Mouse (Mus musculus) thymus, postnatal 36 days (tissue): ENCODE measurements around the gene B4galnt1.

Experiments used
- DNase-seq, 2 experiments: peaks; one replicate each; pipeline ENCODE4 v3.0.0; 2022; ENCODE audit warnings: mixed read lengths in 2 of 2

Gene B4galnt1

DNA sequence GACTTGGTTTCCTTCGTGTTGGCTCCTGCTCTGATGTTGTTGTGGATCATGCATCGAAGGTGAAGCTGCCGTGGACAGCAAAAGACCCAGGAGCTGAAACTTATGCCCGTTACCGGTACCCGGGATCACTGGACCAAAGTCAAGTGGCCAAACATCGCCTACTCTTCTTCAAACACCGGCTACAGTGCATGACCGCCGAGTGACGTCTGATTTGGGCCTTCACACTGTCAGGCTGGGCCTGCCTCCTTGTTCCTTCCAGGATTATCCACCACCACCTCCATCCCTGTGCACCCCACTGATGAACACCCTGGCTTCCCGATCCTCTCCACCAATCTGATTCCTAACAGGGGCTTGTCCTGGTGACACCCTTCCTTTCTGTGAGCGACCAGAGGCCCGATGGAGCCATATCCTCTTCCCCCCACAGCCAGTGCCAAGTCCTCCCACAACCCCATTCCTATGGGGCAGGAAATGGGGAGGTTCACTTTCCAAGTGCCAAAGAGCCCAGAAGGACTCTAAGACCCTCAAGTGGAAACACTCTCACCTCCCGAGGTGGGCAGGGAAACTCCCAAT lies 6.7 kb downstream of the B4galnt1 start:
- DNase-seq: peak in 1 of 2 experiments; percentile 15

DNA sequence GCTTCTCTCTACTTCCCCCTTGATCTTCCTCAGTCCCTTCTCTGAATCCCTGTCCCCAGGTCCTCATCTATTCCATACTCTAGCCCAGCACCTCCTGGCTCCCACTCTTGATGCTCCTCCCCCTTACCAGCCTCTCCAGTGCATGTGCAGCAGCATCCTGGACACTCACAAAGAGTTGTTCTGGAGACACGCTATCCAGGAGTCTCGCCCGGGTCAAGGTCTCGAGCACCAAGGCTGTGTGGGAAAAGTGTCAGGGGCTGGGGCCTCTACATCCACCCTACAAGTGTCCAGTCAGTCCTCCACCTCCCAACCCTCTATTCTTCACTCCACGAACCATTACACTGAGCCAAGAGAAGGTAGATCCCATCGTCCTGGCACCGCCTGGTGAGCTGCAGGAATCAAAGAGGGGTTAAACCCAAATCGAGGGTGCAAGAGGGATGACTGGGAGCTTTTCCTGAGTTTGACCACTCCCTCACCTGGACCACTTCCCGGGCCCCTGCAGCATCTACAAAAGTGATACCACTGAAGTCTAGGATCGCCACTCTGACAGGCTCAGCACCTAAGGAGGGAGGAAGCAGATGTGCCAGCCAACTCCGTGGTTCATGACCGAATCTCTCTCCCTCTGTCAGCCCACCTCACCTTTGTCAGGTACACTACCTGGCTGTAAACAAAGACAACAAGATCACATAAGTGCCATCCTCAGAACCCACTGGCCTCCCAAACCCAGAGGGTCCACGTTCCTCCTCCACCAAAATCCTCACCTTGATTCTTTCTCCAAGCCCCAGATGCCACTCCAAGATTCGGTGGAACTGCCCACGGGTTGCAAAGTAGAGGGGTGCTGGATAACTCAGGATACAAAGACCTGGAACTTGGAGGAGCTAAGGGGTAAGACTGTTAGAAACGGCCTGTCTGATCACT lies 8.4 kb downstream of the B4galnt1 start:
- DNase-seq: peak; percentile 1 to 16

DNA sequence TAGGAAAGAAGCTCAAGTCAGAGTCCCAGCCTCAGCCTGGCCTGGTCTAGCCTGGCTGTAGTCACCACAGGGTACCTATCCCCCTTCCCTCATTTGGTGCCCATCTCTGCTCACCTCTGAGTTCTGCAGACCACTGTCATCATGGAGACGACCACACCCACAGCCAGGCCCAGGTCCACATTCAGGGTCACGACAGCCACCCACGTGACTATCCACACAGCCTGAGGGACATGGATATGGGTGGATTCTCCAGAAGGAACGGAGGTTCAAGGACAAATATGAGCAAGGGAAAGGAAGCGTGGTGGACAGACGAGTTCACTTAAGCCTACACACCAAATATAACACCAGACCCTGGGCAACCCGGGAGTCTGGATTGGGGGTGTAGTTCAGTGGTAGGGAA lies 9.1 kb downstream of the B4galnt1 start:
- peak in 1 of 2 experiments; percentile 11 for DNase-seq

DNA sequence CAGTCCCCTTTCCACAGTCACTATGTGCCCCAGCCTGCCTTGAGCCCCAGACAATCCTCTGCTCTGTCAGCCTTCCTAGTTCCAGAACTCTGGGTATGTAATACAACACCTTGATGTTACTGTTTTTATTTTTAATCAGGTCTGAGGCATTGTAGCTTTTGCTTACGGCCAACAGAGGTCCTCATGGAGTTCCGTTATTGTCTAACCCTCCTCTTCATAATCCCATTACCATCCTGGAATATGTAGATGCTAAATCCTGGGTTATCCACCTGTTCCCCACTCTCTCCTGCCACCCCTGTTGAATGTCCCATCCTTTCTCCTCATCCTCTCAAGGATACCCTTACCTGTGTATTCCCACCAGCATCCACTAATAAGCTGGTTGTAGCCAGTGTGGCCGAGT lies 11.2 kb downstream of the B4galnt1 start:
- DNase-seq: no peak

DNA sequence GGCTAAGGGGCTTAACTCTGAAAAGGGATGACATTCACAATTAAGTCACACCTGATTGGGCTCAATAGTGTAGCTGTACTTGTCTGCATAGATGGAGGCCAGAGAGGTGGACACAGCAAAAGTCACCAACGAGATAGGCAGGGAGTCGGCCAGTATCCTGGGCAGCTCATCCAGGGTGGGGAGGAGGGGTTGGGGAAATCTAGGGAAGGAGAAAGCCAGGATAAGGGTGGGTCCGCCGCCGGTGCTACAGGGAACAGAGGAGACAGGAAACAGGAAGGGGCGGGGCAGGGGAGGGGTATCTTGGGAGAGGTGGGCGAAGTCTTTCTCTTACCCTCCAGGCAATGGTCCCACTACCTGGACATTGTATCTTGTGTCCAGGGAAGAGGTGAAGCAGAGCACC lies 11.7 kb downstream of the B4galnt1 start:
- peak in 1 of 2 experiments; percentile 12 for DNase-seq

DNA sequence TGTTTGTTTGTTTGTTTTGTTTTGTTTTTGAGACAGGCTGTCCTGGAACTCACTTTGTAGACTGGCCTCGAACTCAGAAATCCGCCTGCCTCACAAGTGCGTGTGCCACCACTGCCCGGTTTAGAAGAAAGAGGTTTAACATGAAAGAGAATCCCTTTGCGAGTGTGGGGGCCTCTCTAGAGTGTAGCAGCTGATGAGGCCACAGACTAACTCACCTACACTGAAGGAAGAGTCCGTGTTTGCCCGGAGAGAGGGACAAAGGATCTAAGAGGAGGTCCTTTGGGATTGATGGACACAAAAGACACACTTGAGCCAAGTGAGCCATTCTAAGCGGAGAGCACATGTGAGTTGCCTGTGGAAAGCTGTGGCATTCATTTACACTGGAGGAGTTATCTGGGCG lies 12.2 kb downstream of the B4galnt1 start:
- peak in 1 of 2 experiments; percentile 4 for DNase-seq

DNA sequence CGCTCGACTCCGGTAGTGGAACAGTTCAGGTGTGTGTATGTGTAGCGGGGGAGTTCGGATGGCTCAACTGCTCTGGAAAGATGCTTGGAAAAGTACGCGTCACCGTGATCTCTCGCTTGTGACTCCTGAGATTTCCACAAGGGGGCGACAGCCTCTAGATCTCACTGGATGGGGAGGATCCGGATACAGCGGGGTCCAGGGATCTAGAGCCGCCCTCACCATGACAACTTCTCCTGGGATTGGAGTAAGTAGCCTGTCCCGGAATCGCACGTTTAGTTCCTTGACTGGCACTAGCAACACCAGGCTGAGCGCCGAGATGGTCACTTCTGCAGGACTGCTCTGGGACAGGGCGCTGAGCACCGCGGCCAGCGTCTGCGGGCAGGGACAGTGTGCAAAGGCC lies 12.7 kb downstream of the B4galnt1 start:
- peak; percentile 44 to 54 for DNase-seq

DNA sequence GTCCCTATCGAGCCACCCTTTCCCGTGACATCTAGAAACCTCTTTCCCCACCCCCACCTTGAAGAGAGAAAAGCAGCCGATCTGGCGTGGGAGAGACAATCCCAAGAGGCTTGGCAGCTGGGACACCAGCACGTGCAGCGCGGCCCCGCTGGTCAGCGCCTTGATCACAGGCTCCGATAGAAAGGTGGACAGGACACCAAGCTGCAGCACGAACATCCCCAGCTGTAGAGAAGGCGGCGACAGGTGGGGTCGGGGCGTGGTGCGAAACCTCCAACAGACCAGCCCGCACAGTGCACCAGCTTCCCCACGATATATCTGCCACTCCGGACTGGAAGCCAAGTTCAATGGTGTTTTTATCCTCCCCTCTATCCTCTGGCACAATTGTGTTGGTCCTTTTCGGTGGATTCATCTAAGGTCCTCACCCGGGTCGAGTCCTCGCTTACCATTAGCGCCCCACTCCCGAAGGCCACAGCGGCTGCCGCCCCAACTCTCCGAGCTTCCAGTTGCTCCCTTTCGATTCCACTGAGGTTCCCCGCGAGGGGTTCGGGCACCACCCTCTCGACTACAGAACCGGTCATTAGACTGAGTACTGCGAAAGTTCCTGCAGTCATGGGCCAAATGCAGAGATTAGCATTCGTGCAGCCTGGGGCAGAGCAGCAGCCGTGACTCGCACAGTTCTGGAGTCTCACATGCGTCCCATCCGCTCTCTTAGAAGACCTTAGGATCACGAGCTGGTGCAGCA lies 13.4 kb downstream of the B4galnt1 start:
- peak; percentile 4 to 17 for DNase-seq

DNA sequence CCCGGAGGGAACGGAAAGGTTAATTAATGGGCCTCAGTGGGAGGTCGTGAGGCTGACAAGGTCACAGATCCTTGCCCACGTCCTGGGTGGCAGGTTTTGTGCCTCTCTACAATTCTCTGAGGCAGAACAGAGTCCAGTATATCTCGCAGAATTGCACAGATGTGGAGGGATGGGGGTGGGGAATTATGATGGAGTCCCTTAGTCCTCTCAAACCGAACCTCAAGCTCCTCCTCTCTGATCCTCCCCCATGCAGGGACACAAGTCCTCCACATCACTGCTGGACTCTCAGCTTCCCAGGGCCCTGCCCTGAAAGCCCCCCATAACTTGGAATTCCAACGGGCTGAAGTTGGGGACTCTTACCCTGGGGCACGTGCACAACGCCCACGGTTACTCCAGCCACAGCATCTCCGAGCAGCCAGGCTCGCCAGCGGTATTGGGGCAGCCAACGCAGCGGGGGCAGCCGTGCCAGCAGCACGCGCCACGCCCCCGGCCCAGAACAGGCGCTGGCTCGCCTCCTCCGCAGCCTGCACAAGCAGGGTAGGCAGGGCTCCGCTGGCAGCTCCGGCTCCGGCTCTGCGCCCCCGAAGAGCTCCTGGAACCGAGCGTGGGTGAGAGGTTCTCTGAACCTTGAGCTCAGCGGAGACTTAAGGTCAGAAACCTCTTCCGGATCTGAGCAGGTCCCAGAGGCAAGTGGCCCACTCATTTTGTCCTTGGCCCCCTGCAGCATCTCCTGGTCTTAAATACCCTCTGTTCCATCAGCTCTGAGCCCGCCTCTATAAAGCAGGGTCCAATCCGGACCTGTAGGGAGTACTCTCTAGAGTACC lies 15.1 kb downstream of the B4galnt1 start, which contains the start of gene Slc26a10:
Gene Slc26a10 (minus strand): TSS at position 775 of the 824 bp plus-strand sequence.
- peak; percentile 21 to 49 for DNase-seq

DNA sequence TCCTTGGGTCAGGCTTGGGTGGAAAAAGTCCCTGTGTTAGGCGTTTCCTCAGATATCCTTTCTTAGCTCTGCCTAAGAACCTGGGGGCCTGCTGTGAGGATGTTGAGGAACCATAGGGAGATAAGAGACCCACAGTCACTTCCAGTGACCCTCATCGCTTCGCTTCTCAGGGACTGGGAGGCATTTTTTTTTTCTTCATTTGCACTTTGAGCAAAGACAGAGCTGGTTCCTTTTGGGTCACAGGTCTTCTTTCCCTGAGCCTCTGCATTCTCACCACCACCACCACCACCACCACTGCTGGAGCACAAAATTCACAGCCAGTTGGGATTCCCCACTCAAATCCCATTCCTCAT lies 15.6 kb downstream of the B4galnt1 start:
- DNase-seq: no peak

DNA sequence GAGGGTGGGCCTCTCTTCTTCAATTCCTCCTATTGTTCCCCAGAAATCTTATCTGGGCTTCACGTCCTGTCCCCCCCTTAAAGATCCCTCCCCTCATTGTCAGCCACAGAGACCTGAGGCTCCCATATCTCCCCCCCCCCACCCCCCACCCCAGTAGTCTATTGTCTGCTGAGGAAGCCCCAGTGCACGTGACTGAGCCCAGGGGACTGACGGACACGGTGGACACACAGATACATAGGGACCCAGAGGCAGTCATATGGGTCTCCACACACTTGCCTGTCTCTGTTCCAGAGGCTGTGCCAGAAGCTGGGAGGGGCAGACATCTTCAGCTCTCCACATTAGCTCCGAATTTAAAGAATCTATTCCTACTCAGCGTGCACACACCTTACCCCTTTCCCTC lies 16.5 kb downstream of the B4galnt1 start:
- DNase-seq: no peak

DNA sequence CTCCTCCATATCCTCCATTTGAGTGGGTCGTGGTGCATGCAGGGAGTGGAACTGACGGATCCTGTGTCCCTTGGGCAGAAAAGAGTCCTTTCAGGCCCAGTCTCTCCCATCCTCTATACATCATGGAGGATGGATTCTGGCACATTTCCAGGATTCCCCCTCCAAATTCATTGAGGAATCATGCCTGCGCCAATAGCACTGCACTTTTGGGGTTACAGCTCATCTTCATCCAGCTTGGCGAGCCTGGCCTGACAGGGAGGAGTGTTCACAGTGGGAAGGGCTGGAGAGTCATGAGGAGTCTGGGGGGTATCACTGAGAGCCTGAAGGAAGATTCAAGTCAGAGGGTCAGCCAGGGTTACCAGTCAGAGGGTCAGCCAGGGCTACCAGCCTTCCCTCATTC lies 17.6 kb downstream of the B4galnt1 start:
- DNase-seq: no peak

DNA sequence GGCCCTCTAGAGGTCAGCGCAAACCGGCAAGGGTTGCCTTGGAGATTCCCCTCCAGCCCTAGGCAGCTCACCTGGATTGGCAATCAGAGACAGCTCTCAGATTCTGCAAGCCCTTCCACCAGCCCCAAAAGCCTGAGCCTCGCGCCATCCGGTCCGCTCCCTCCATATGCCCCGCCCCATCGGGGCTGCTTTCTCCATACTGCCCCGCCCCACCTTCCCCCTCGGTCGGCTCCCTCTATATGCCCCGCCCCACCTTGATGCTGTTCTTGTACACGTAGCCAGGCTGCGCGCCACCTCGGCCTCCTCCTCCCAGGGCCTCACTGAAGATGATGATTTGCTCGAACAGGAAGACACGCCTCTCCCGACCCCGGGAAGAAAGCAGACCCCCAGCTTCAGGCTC lies 18.7 kb downstream of the B4galnt1 start:
- peak; percentile 4 to 43 for DNase-seq

DNA sequence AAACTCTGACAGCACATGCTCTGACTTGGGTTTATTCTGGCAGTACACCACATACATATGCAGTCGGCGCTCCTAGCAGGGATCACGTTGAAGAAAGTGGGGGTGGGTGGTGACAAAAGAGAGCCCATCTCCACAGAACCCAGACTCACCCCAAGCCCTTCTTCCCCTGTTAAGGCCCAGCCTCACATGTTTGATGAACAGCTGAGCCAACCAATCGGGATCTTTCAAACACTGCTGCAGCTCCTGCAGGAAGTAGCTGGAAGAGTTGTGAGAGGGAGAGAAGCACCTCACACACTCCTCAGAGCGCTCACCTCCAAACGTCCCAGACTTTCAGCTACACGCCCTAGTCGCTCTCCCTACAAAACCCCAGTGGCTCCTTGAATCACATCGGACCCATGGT lies 20.1 kb downstream of the B4galnt1 start:
- peak; percentile 14 to 27 for DNase-seq

DNA sequence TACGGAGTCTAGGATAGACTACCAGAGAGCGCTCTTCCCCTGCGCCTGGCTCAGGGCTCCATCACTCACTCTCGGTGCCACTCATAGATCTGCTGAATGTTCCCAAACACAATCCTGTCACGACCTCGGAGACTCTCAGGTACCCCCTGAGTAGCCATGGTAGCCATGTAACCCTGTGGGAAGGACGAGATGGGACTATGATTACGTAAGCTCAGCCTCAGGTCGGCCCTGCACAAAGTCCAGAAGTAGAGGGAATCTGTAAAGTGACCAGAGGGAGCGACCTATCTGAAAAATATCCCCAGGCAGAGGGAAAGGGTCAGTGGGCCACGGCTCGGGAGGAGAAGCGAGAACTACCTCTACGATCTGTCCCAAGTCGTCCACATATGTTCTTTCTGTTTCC lies 20.5 kb downstream of the B4galnt1 start:
- peak in 1 of 2 experiments; percentile 3 for DNase-seq

DNA sequence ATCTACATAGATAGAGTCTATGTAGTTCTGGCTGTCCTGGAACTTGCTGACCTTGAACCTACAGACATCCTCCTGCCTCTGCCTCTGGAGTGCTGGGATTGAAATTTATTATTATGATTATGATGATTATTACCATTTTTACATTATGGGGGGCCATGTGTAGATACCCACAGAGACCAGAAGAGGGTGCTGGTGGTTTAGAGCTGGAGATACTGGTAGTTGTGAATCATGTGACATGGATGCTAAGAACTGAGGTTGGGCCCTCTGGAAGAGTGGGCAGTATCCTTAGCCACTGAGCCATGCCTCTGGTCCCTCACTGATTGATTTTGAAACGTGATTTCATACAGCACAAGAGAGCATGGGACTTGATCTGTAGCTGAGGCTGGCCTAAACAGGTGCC lies 21.4 kb downstream of the B4galnt1 start:
- DNase-seq: peak in 1 of 2 experiments; percentile 2

DNA sequence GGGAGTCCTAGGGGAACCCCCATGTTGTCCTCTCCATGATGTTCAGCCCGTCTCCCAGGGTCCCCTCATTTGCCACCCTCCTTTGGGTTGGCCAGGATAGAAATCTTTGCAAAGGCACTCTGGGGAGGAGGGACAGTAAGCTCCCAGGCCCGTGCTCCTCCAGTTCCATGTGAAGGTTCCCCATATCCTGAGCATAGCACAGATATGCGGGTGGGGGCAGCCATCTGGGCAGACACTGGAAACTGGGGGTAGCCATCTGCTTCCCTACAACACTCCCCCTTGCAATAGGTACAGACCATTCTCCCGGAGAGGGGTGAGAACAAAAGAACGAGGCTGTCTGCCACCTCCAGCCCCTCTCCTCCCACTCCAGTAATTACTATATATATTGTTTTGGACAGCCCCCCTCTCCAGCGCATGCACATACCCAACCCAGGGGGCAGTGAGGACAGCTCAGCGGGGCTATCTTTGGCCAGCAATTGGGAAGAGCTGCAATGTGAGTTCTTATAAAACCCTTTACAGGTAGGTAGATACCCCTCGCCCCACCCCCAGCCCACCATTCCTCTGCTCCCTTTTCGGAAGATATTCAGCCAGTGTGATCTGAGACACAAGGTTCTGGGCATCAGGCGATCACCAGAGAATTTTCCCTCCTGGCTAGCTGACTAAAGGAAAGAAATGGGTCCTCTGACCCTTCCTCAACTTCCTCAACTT lies 22.5 kb downstream of the B4galnt1 start:
- peak in 1 of 2 experiments; percentile 3 for DNase-seq

DNA sequence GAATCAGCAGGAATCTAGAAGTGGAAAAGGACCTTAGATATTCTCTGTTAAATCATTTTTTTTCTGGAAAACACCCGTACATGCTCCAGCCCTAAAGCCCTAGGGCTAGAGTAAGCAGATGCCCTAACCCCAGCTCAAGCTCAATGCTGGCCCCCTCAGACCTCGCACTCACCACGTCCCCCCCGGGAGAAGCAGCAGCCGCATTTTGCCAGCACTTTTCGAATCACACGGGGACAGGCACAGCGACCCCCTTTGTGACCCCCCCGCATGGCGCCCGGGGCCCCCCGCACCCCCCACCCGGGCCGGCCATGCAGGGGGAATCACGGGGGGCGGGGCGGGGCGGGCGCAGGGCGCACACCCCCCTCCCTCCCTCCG lies 23.0 kb downstream of the B4galnt1 start:
- DNase-seq: peak in 1 of 2 experiments; percentile 4

DNA sequence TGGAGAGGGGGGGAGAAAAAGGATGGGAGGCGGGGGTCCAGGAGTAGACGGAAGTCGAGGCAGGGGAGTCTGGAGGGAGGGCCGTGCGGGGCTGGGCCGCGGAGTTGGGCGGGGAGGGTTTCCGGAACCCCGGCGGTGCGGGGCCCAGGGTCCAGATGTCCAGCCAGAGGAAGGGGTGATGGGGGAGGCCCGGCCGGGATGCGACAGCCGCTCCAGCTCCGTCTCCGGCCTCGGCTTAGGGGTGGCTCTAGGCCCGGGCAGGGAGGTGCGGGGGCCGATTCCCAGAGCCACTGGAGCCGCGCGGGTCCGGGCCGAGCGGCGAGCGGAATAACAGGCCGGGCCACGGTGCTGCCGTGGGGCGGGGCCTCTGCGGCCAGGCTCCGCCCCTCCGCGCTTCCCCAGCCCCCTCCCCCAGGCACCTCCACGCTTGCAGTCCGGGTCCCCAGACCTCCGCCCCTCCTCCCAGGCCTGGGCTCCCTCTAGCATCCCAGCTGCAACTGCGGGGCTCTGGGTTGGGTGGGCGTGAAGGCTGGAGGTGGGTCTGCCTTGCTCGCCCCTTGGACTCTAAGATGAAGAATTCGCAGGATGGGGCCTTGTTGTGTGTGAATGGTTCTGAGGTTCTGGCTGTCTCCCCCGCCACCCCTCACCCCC lies 23.6 kb downstream of the B4galnt1 start:
- DNase-seq: peak; percentile 4 to 27

DNA sequence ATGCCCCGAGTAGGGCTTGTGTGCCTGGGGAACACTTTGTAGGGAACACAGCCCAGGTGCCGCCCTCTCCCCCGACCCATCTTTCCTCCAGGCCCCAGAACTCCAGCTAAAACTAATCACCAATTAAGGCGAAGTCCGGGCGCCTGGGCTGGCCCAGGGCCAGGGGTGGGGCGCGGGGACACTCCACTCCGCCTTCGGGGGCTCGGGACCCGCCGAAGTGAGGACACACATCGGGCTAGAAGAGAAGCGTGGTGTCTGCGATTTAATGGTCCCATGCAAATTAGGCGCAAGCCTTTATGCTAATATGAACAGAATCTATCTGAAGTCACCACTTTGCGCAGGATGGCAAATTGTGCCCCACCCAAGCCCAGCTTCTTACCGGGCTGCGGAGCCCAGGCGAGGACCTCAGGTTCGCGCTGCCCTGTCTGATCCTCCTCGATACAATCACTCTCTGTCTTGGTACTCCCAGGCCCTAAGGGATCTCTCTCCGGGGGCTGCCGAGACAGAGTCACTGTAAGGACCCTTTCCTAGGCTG lies 24.2 kb downstream of the B4galnt1 start:
- peak; percentile 1 to 4 for DNase-seq
